Mouse (Mus musculus) olfactory bulb, adult 2 months (tissue): Measurements from ENCODE around the gene Ptpn20. TPM values are rescaled to one million over a fixed set of nuclear protein-coding genes. Genes with fewer than 3 reads are reported as not detected.

Experiments
- H3K27ac ChIP-seq: fragments of 200-500 bp; 2 replicates; pipeline ENCODE4 v1.5.1; 2012; ENCODE audit warnings: low read depth, low read length; ENCODE audit not compliant: insufficient read depth
- H3K4me1 ChIP-seq: fragments of 200-500 bp; 2 replicates; pipeline ENCODE4 v1.6.1; 2012; ENCODE audit warnings: low read length; ENCODE audit not compliant: control insufficient read depth, insufficient read depth
- H3K4me3 ChIP-seq: fragments of 200-500 bp; 2 replicates; pipeline ENCODE4 v1.5.1; 2012; ENCODE audit warnings: mild to moderate bottlenecking, low read depth, low read length, moderate library complexity; ENCODE audit not compliant: insufficient read depth
- CTCF ChIP-seq: fragments of 200-500 bp; IDR thresholded peaks from 2 replicates; pipeline ENCODE4 v1.5.1; 2012; ENCODE audit warnings: low read depth, mild to moderate bottlenecking, low read length, moderate library complexity; ENCODE audit not compliant: insufficient read depth
- POLR2A ChIP-seq: fragments of 200-500 bp; IDR thresholded peaks from 2 replicates; pipeline ENCODE4 v1.6.1; 2012; ENCODE audit warnings: mild to moderate bottlenecking, low read depth, low read length, moderate library complexity; ENCODE audit not compliant: insufficient read depth
- WGBS: fragments of 180-500 bp; shearing (Covaris S2); methylation state at CpG from one replicate; pipeline ENCODE4 v1.1.7; 2018; 5-methylcytosine and 5-hydroxymethylcytosine counted together
- polyA plus RNA-seq: library from polyadenylated mRNA; stranded (reverse); fragments of >200 nt; gene quantifications from 2 replicates; pipeline ENCODE4 v1.2.4, GENCODE M21; 2012; ENCODE audit warnings: low replicate concordance; ENCODE audit not compliant: missing spikeins, insufficient read depth, insufficient read length

Gene Ptpn20
- polyA plus RNA-seq, 1 experiment: not detected

GRCm38 (mm10) chr14:33598376-33599130 is 9.5 kb downstream of the Ptpn20 start:
- no peaks in the 10 kb centered on the region for H3K4me1 ChIP-seq
- TF ChIP-seq POLR2A: no peak
- no peak for TF ChIP-seq CTCF
- H3K4me3 ChIP-seq: no peak overlapping the region
- no peak overlapping the region for H3K27ac ChIP-seq
- WGBS: 85% methylated on average over 9 of the region's 9 CpGs

GRCm38 (mm10) chr14:33607431-33607830 is 18.4 kb downstream of the Ptpn20 start:
- no peak overlapping the region for H3K27ac ChIP-seq

GRCm38 (mm10) chr14:33625036-33625435 is 36.0 kb downstream of the Ptpn20 start:
- TF ChIP-seq POLR2A (no peak), CTCF (no peak)
- Histone ChIP-seq H3K27ac (no peak overlapping the region), H3K4me1 (no peaks in the 10 kb centered on the region), H3K4me3 (no peak overlapping the region)
- WGBS: 88% methylated on average over 3 of the region's 3 CpGs

More at GRCm38 (mm10) chr14:33607431-33607830, 18.4 kb downstream of the Ptpn20 start:
- H3K4me3 ChIP-seq: no peak overlapping the region
- 84% methylated on average over 10 of the region's 10 CpGs for WGBS
- H3K4me1 ChIP-seq: no peaks in the 10 kb centered on the region
- TF ChIP-seq CTCF (no peak), POLR2A (no peak)

- WGBS: 64% methylated on average over 8 of the region's 8 CpGs
These were observed 43.9 kb downstream of the Ptpn20 start for GRCm38 (mm10) chr14:33632790-33633372.

GRCm38 (mm10) chr14:33634354-33634753 is 45.3 kb downstream of the Ptpn20 start:
- H3K27ac ChIP-seq: no peak overlapping the region
- no peaks in the 10 kb centered on the region for H3K4me1 ChIP-seq
- H3K4me3 ChIP-seq: no peak overlapping the region
- TF ChIP-seq CTCF (no peak), POLR2A (no peak)
- 88% methylated on average over 4 of the region's 4 CpGs for WGBS

More at GRCm38 (mm10) chr14:33632790-33633372, 43.9 kb downstream of the Ptpn20 start:
- no peaks in the 10 kb centered on the region for H3K4me1 ChIP-seq
- no peak for TF ChIP-seq POLR2A
- no peak for TF ChIP-seq CTCF
- no peak overlapping the region for H3K27ac ChIP-seq
- no peak overlapping the region for H3K4me3 ChIP-seq

- TF ChIP-seq POLR2A (no peak), CTCF (no peak)
- Histone ChIP-seq H3K27ac (no peak overlapping the region), H3K4me3 (no peak overlapping the region), H3K4me1 (no peaks in the 10 kb centered on the region)
- 100% methylated on average over 1 of the region's 1 CpGs for WGBS
These were observed 45.8 kb downstream of the Ptpn20 start for GRCm38 (mm10) chr14:33634774-33635173.

GRCm38 (mm10) chr14:33639357-33639756 is 50.4 kb downstream of the Ptpn20 start:
- no peak overlapping the region for H3K4me3 ChIP-seq
- no peaks in the 10 kb centered on the region for H3K4me1 ChIP-seq
- 74% methylated on average over 5 of the region's 5 CpGs for WGBS
- no peak overlapping the region for H3K27ac ChIP-seq
- TF ChIP-seq POLR2A (no peak), CTCF (no peak)

GRCm38 (mm10) chr14:33650721-33651120 is 61.7 kb downstream of the Ptpn20 start:
- no peaks in the 10 kb centered on the region for H3K4me1 ChIP-seq
- no peak overlapping the region for H3K27ac ChIP-seq
- WGBS: 91% methylated on average over 9 of the region's 9 CpGs
- TF ChIP-seq POLR2A (no peak), CTCF (no peak)
- no peak overlapping the region for H3K4me3 ChIP-seq

GRCm38 (mm10) chr14:33657471-33657901 is 68.5 kb downstream of the Ptpn20 start:
- Histone ChIP-seq H3K4me1 (no peaks in the 10 kb centered on the region), H3K27ac (no peak overlapping the region), H3K4me3 (no peak overlapping the region)
- WGBS: 91% methylated on average over 7 of the region's 7 CpGs
- TF ChIP-seq POLR2A (no peak), CTCF (no peak)
